Mouse (Mus musculus): Measurements from ENCODE around the gene Pde4a.
A peak's percentile ranks its signal among the peaks of the same experiment; 100 is the strongest.

Pde4a gene

GRCm38 (mm10) chr9:21149077-21149653, 16.3 kb upstream of the Pde4a start:
- no peak for DNase-seq (ENCODE audit: low read depth, low spot score)

GRCm38 (mm10) chr9:21149654-21150419, 15.7 kb upstream of the Pde4a start, which contains the start of gene Cdc37:
TSS of gene Cdc37 (minus strand) at chr9:21149982.
- DNase-seq (ENCODE audit: low read depth, low spot score): peak; percentile 95

- peak; percentile 54 for DNase-seq (ENCODE audit: low read depth, low spot score)
Measured at GRCm38 (mm10) chr9:21152715-21153114, 12.8 kb upstream of the Pde4a start.

GRCm38 (mm10) chr9:21153331-21153730, 12.2 kb upstream of the Pde4a start:
- no peak for DNase-seq (ENCODE audit: low read depth, low spot score)

GRCm38 (mm10) chr9:21153833-21154232, 11.7 kb upstream of the Pde4a start:
- peak; percentile 56 for DNase-seq (ENCODE audit: low read depth, low spot score)

- DNase-seq (ENCODE audit: low read depth, low spot score): no peak
Measured at GRCm38 (mm10) chr9:21154787-21155186, 10.7 kb upstream of the Pde4a start.

GRCm38 (mm10) chr9:21161209-21161909, 4.2 kb upstream of the Pde4a start:
- peak; percentile 91 for DNase-seq (ENCODE audit: low read depth, low spot score)

GRCm38 (mm10) chr9:21163086-21164050, 2.1 kb upstream of the Pde4a start:
- no peak for DNase-seq (ENCODE audit: low read depth, low spot score)

GRCm38 (mm10) chr9:21164072-21164471, 1.4 kb upstream of the Pde4a start:
- DNase-seq (ENCODE audit: low read depth, low spot score): no peak

- no peak for DNase-seq (ENCODE audit: low read depth, low spot score)
Measured at GRCm38 (mm10) chr9:21165952-21166451, 488 bp downstream of the Pde4a start.

GRCm38 (mm10) chr9:21166516-21166915, 1.0 kb downstream of the Pde4a start:
- DNase-seq (ENCODE audit: low read depth, low spot score): no peak

GRCm38 (mm10) chr9:21167140-21168097, 1.9 kb downstream of the Pde4a start:
- DNase-seq (ENCODE audit: low read depth, low spot score): no peak

GRCm38 (mm10) chr9:21168161-21169123, 2.9 kb downstream of the Pde4a start:
- peak; percentile 87 for DNase-seq (ENCODE audit: low read depth, low spot score)

- DNase-seq (ENCODE audit: low read depth, low spot score): no peak
Measured at GRCm38 (mm10) chr9:21169157-21169556, 3.6 kb downstream of the Pde4a start.

- no peak for DNase-seq (ENCODE audit: low read depth, low spot score)
Measured at GRCm38 (mm10) chr9:21172364-21172763, 6.8 kb downstream of the Pde4a start.

- no peak for DNase-seq (ENCODE audit: low read depth, low spot score)
Measured at GRCm38 (mm10) chr9:21180402-21180801, 14.9 kb downstream of the Pde4a start.

- DNase-seq (ENCODE audit: low read depth, low spot score): no peak
Measured at GRCm38 (mm10) chr9:21180841-21181240, 15.3 kb downstream of the Pde4a start.

- peak; percentile 61 for DNase-seq (ENCODE audit: low read depth, low spot score)
Measured at GRCm38 (mm10) chr9:21181421-21182220, 16.1 kb downstream of the Pde4a start.

Data from mesoderm, embryonic 11.5 days (tissue).